In the genomic region with DNA sequence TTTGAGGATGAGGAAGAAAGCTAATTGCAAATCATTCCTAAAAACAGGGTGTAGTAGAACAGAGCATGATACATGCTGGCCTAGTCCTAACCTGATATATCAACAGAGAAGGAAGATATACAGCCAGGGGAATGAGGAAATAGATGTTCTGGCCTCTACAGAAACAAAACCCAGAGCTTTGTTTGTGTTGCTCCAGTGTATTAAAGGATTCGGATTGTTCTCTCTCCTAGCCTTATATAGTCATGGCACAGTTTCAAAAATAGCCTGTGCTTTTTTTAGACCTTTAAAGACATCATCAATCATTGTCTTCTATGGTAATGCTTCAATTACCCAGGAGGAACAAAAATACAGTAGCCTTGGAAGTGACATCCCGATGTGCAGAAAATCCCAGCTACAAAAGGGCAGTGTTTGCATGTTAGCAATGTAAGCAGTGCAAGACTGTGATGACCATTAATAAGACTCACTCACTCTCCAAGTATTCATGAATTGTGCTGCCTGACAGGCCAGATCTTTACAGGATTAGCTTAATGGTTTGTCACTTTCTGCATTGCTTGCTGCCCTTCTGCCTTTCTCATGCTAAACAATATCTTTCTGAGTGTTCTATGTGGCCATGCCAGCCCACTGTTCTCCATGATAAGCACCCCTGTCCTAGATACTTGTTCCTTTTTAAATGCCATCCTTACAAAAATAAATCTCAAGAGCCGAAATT, we compare ENCODE assay signal across 10 mouse cellular contexts.
DNase-seq lines count a peak whose midpoint lies in the region; ATAC-seq and TF ChIP-seq lines count a peak whose summit lies in the region.
"Had no signal": no experiment of that assay in that cellular context is flagged by ENCODE, and none has a peak within 500 bp of the region (broad histone marks: within the 10 kb centered on the region; RNA-seq: fewer than 3 reads in every experiment).

No protein-coding gene starts in this region.

- H3K27ac ChIP-seq in lung, embryonic 14.5 days (ENCODE audit: low read depth): no peak overlapping the region
- peak overlapping the region; percentile 52 for H3K27ac ChIP-seq in forebrain, postnatal 0 days (ENCODE audit: low read depth, low read length)
- H3K27ac ChIP-seq in neural tube, embryonic 13.5 days (replicated peaks): no peak overlapping the region
- H3K27ac ChIP-seq: limb, embryonic 12.5 days had no signal

- no peak for DNase-seq in frontal cortex, adult 2 months (ENCODE audit: extremely low spot score in 1 of 2, low spot score in 1 of 2)
- peak; percentile 30 for DNase-seq in lung, embryonic 14.5 days
- DNase-seq in lung, postnatal 36 days: no peak
- DNase-seq in forebrain, postnatal 0 days: no peak
- DNase-seq in adrenal gland, postnatal 4 days (ENCODE audit: low spot score in 2 of 2): no peak
- DNase-seq in kidney, postnatal 4 days: no peak
- DNase-seq: kidney, adult 18-20 months had no signal

- H3K9me3 ChIP-seq in lung, embryonic 14.5 days (ENCODE audit: low read depth, low read length): no peaks in the 10 kb centered on the region
- H3K9me3 ChIP-seq in forebrain, postnatal 0 days (ENCODE audit: low read length): no peaks in the 10 kb centered on the region
- no peaks in the 10 kb centered on the region for H3K9me3 ChIP-seq in neural tube, embryonic 13.5 days
- H3K9me3 ChIP-seq: limb, embryonic 12.5 days had no signal

- no peak overlapping the region for H3K9ac ChIP-seq in lung, embryonic 14.5 days
- no peak overlapping the region for H3K9ac ChIP-seq in forebrain, postnatal 0 days
- H3K9ac ChIP-seq in neural tube, embryonic 13.5 days: no peak overlapping the region
- H3K9ac ChIP-seq: limb, embryonic 12.5 days had no signal

- no peaks in the 10 kb centered on the region for H3K4me1 ChIP-seq in lung, embryonic 14.5 days (ENCODE audit: insufficient read depth)
- peaks cover 5% of the 10 kb centered on the region; the same call in 1 of the 2 replicates for H3K4me1 ChIP-seq in forebrain, postnatal 0 days (ENCODE audit: insufficient read depth)
- H3K4me1 ChIP-seq in neural tube, embryonic 13.5 days (replicated peaks): peaks cover 11% of the 10 kb centered on the region
- H3K4me1 ChIP-seq: limb, embryonic 12.5 days had no signal

- TF ChIP-seq CTCF in lung, embryonic 14.5 days (IDR thresholded peaks at IDR 0.05; ENCODE audit: low read depth): no peak
- TF ChIP-seq CTCF in forebrain, postnatal 0 days (IDR thresholded peaks at IDR 0.05; ENCODE audit: low read depth): no peak

- H3K4me3 ChIP-seq in lung, embryonic 14.5 days (ENCODE audit: low read depth, low read length): no peak overlapping the region
- H3K4me3 ChIP-seq in forebrain, postnatal 0 days (ENCODE audit: low read depth, low read length): no peak overlapping the region
- H3K4me3 ChIP-seq in neural tube, embryonic 13.5 days: no peak overlapping the region
- H3K4me3 ChIP-seq: limb, embryonic 12.5 days had no signal

- H3K4me2 ChIP-seq in lung, embryonic 14.5 days: no peak overlapping the region
- no peak overlapping the region for H3K4me2 ChIP-seq in forebrain, postnatal 0 days (ENCODE audit: low read depth)
- no peak overlapping the region for H3K4me2 ChIP-seq in neural tube, embryonic 13.5 days
- H3K4me2 ChIP-seq: limb, embryonic 12.5 days had no signal

- no peaks in the 10 kb centered on the region for H3K27me3 ChIP-seq in lung, embryonic 14.5 days (ENCODE audit: insufficient read depth, low read length)
- H3K27me3 ChIP-seq in forebrain, postnatal 0 days (ENCODE audit: insufficient read depth, low read length): no peaks in the 10 kb centered on the region
- no peaks in the 10 kb centered on the region for H3K27me3 ChIP-seq in neural tube, embryonic 13.5 days
- H3K27me3 ChIP-seq: limb, embryonic 12.5 days had no signal

- ATAC-seq in frontal cortex, adult (ENCODE audit: low TSS enrichment): peak; percentile 52
- ATAC-seq in lung, embryonic 14.5 days (ENCODE audit: insufficient read depth): no peak; the same call in 1 of the 2 replicates
- ATAC-seq in forebrain, postnatal 0 days: peak; percentile 25
- ATAC-seq in neural tube, embryonic 13.5 days (ENCODE audit: low read depth): peak; percentile 76

- WGBS in lung, embryonic 14.5 days: 17% methylated on average over 3 of the region's 3 CpGs
- 19% methylated on average over 3 of the region's 3 CpGs for WGBS in forebrain, postnatal 0 days
- WGBS in neural tube, embryonic 13.5 days: 11% methylated on average over 3 of the region's 3 CpGs

- H3K36me3 ChIP-seq in lung, embryonic 14.5 days (ENCODE audit: insufficient read depth): no peaks in the 10 kb centered on the region
- no peaks in the 10 kb centered on the region for H3K36me3 ChIP-seq in forebrain, postnatal 0 days (ENCODE audit: insufficient read depth)
- no peaks in the 10 kb centered on the region for H3K36me3 ChIP-seq in neural tube, embryonic 13.5 days
- H3K36me3 ChIP-seq: limb, embryonic 12.5 days had no signal
